Mouse (Mus musculus) liver, postnatal 0 days (tissue): ENCODE data around the gene Brox.

ENCODE experiments used
- CTCF ChIP-seq: sonication (generic); IDR thresholded peaks from 2 replicates; pipeline ENCODE4 v1.5.1; 2016; ENCODE audit warnings: antibody characterized with exemption, low read depth
- EP300 ChIP-seq: IDR thresholded peaks from 2 replicates; pipeline ENCODE4 v1.6.1; 2016; ENCODE audit warnings: antibody characterized with exemption, low read depth, mild to moderate bottlenecking

- TF ChIP-seq CTCF (no peak), EP300 (no peak)
Measured at GRCm38 (mm10) chr1:183323923-183324322, 26.9 kb upstream of the Brox start.
